Mouse (Mus musculus): ENCODE measurements around the gene Sik2.

Gene Sik2

DNA sequence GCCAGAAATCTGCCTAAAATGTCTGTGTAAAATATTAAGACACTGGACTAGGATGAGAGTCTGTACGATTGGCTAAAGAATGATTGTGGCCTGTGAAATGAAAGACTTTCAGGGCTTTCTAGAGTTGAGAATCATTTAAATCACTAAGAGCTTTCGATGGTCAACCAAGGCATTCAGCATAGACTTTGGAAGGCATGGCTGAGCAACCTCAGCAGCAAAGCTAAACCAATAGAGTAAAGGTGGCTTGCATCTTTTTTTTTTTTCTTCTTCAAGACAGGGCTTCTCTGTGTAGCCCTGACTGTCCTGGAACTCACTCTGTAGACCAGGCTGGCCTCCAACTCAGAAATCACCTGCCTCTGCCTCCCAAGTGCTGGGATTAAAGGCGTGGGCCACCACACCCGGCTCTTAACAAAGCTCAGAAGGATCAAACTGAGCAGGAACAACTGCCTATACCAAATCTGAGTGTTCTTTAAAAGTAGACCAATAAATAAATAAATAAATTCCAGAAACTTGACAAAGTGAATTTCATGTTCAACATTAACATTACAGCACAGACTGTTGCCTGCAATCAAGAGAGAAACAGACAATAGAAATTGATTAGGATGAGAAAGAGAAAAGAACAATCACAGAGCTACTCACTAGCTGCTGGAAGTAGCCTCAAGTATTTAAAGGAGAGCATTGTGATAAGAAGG is 27.2 kb downstream of the Sik2 start:
- no peak for DNase-seq

DNA sequence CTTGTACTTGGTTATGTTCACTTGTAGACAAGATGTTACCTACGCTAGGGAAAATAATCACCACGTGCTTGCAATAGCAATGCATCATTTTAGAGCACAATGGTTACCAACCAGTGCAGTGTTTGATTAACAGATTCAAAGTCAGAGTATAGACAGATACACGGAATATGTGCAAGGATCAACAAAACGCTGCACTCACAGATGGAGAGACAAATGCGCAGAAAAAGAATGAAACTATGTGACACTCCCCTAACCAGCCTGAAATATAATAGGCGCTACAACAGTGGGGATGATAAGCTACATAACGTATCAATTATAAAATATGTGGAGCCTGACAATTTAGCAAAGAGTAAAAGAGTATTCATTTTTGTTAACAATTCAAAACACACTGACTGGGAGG is 34.2 kb downstream of the Sik2 start:
- DNase-seq, result no peak

DNA sequence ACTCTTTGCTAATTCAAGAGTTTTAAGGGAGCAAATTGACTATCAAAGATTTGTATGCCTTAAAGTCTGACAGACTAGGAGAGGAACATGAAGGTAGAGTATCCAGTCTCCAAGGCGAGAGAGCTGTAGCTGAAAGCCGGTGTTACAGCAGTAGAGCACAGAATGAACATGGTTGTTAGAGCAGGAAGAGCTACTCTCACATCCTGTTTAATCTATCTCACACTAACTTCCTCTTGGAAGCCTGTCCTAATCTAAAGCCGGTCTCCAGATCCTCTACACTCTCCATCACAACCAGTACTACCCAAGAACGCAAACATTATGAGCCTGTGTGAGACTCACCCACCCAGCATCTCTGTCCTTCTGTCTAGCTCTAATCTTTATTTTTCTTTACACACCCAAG is 38.5 kb downstream of the Sik2 start:
- DNase-seq, result no peak

DNA sequence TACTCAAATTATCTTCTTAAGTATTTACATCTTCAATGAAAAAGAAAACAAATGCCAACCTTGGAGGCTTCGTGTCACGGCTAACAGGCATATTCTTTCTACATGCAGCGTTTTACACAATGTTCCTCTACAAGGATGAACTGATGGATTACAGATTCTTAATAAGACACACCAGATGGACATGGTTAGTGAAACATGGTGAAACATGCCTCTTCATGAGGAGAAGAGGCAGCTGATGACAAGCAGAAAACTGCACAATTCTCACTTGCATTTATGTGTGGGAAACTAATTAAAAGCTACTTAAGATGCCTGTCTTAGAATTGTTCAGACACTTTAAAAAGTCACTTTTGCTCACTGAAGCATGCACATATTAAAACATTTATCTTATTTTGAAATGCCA is 39.6 kb downstream of the Sik2 start:
- DNase-seq, result no peak

DNA sequence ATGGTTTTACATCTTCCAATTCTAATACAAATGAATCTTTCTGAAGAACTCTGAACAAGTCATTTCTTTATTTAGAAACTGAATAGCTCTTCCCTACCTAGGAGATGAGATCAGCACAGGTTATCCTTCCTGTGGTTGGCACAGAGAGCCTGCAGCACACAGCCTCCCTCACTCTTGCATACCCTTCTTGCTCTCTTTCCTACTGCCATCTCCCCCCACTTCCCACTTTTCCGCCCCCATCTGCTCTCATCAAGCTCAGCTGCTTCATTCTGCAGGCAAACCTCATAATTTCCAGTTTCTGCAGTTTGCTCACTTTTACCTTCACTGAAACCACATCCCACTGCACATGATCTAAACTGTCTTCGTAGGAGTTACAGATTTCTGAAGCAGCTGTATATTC is 42.6 kb downstream of the Sik2 start:
- DNase-seq, result no peak

DNA sequence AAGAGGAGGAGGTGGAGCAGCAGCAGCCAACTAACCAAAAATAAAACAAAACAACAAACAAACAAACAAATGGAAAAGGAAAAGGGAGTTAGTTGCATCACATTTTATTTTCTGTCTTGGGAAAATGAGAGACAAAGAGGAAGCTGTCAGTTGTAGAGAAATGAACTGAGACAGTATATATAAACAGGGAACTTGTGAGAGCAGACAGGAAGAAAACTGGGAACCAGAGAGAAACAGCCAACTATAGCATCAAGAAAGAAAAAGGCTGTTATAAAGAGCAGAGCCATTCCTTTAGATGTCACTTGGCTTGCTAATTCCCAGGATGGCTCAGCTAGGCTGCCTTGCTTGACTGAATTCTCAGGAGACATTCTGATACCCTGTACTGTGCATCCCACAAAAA is 43.5 kb downstream of the Sik2 start:
- no peak for DNase-seq

DNA sequence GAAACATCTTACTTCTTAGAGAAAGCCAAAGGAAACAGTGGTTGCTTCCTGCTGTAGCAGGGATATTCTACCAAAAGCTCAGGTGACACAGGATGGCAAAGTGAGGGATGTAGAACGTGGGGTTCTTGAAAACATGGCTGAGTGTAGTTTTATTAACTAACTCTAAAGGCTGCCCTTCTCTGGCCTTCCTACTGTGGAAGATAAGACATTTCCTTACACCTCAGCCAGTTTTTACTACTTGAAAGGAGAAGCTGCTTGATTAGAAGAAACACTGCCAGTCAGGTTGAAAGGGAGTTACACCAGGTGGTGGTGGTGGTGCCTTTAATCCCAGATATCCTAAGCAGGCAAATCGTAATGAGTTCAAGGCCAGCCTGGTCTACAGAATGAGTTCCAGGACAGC is 44.0 kb downstream of the Sik2 start:
- no peak for DNase-seq

DNA sequence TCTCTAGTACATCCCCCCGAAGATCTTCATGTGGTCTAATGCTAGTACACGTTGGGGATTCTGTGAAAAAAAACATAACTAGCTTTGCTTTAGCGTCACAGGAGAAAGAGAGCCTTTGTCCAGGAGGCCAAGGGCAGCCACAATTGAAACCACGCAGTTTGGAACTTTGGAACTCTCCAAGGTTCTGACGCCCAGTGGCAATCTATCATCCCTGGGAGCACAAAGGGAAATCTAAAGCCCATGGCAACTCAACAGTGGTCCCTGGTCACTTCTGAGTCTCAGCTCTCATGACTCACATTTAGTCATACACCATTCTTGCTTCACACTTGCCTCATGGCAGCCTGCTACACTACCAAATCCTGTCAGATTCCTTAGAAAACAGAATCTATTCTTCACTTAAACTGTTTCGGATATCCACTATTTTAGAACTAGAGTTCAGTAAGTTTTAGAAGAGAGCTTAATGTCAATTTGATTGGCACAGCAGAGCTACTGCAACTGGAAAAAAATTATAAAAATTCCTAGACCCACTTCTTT is 50.9 kb downstream of the Sik2 start:
- DNase-seq, result no peak

DNA sequence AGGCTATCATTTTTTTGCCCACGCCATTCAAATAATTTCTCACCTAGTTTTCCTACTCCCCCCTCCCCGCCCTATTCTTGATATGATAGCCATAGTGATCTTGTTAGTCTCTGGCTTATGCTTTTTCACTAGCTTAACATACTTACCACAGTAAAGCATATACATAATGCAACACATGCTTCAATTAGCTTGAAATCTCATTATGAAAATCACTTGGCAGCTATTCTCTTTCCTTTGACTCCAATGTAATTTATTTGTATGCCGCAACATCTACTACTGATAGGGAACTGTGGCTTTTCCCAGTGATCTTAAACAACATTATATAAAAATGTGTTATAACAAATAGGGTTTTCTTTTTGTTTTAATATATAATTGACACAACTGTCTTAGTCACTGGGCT is 53.7 kb downstream of the Sik2 start:
- DNase-seq, result no peak

DNA sequence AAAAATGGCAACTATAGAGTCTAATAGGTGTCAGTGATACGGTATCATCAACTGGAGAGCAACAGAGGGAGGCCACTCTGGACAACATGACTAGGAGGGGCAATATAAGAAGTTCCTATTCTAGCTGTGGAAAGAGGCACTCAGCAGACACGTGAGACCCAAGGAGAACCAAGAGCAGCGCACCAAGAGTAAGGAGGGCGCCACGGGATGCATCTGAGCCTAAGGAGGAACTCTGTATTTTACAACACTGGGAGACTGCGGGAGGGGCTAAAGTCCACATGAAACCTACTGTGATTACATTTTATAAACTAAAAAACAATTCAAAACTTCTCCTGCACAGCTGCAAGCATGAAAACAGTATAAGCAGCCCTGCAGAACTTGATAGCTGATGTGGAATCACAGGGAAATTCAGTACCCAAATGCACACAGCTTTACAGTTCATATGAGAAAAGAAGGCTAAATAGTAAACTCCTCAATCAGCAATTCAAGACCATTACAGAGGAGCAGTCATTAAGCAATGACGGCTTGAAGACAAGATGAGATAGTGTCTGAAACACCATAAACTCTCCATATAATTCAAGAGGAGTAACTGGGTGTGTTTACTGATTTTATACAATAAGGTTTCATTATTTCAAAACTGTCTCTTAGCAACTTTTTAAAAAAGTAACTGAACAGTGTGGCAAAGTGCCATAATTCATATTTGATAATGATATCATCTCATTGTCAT is 60.6 kb downstream of the Sik2 start:
- DNase-seq, result no peak

DNA sequence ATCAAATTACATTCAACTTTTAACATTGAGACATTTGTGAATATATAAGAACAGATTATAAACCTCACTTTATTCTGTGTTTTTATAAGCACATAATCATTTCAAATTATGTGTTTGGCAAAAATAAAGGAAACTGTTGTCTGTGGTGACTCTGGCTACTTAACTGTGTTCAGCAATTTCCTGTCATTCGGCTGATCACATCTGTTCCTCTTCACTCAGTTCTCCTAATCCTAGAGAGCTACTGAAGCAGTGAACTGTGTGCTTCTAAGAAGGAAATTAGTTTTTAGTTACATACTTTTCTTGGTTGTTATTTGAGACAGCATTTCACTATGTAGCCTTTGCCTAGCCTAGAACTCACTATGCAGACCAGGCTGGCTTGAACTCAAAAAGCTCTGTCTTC is 62.5 kb downstream of the Sik2 start:
- no peak for DNase-seq

DNA sequence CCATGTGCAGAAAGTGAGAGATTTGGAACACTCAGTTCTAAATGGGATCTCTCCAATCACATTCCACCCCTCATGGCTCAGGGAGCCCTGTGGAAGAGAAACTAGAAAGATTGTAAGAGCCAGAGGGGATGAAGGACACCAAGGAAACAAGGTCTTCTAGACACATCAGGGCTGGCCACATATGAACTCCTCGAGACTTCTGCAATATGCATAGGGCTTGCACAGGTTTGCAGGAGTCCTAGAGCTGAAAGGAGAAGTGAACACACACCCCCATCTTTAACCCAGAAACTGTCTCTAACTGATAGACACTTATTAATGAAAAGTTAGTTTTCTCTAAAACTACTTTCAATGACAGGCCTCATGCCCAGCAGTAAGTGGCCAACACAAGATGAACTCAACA is 64.0 kb downstream of the Sik2 start:
- DNase-seq, result no peak

DNA sequence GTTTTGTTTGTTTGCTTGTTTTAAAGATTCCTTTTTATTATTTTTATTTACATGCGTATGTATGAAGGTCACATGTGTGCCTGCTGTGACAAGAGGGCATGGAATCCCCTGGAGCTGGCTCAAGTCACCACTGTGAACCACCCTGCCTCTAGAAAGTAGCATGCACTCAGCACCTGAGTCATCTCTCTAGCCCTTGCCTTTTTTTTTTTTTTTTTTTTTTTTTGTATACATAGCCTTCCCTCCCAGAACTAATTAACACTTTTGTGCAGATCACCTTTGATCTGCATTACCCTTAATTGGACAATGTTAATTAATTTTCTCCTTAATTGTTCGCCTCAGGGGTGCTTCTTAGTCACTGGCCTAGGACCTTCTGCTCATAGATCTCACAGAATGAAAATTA is 66.2 kb downstream of the Sik2 start:
- no peak for DNase-seq

DNA sequence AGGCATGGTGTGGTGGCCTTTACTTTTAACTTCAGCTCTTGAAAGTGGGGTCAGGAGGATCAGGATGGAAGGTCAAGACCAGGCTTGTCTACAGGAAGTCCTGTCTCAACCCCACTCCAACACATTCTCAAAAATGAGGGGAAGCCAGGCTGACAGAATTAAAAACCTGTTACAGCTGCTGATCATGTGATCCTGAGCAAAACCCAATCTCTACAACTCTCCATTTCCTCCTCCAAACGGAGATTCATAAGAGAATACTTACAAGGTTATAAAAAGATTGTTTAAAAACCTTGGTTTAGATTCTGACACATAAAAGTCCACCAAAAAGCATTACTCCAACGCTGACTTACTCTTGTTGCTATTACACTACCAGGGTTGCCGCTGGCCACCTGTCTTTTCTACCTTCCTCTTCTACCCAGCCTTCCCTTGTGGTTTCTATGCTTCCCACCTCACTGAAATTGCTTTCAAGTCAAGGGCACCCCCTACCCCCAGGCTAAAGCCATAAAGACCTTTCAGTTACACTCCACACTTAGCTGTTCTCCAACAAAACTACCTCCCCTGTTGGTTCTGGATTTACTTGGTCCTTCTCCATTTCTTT is 67.0 kb downstream of the Sik2 start:
- no peak for DNase-seq

DNA sequence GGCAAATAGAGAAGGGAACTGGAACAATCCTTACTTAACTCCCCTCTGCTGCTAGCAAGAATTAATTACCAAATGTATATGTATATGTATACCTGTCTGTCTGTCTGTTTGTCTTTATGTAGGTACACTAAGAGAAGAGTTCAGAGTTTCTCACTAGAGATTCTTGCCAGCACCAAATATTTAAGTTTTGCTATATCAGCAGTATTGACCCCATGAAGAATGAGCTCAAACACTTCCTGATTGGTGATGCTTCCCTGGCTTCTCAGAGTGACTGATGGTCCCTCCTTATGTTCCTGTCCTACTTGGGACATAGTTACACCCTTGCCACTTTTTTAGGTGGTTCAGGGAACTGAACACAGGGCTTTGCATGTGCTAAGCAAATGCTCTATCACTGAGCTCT is 78.9 kb downstream of the Sik2 start:
- no peak for DNase-seq

DNA sequence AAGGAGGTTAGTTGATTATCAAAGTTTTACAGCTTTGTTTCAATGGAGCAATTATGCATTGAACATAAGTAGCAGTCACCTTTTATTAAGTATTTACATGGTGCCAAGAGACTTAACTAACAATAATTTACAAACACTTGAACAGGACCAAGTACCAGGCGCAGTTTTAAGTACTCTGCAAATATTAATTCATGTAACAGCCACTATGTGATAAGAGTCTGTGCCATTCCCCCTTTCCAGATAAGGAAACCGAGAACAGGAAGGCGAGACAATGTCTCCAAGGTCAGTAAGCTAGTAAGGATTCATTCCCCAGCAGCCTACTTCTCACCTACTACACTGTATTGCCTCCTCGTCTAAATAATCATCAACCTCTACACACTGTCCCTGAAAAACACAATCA is 83.1 kb downstream of the Sik2 start:
- DNase-seq, result no peak

DNA sequence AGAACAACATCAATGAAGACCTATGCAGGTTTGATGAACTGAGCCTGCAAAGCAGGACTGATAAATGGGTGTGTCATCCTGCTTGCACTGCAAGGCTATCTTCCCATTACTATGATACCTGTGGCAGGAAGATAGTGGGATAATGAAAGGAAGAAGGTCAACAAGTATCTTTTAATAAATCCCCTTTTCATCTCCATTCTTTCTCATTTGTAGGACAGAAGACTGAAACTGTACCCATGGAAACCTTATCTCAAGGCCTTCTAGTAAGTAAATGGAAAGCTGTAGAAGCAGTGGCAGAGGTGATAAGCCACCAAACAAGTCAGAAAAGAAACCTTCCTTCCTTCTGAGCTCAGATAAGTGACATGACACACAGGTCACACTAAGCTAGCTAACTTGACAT is 84.4 kb downstream of the Sik2 start:
- no peak for DNase-seq

DNA sequence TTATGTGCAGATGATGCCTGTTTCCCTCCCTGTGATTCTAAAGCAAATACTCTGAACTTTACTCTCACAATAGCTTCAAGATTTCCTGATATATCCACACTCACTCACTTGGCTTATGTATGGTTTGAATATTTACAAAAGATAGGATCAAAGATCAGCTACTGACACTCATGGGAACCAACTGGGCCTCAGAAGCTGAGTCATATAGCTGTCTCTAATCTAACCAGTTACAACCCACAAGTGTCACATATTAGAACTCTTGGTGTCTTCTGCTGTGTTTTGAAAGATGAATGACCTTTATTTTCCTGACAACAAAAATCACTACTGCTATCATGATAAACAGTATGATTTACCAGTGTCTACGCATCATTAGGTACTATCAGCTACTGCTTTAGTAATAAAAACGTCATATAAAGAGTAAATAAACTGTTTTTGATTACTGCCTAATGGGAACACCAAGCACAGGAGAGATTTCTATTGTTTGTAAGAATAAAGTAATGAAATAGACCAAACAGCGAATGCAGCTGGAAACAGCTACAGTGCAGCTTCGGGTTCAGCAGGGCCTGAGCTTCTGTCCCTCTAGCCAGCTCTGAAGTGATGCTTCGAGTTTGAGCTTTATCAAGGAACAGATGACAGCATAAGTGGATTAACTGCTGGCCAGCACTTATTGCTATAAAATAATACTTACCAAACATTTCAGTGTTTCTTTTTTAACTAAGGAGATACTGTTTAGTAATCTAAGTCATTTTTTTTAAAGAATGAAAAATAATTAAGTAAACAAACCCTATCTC is 86.3 kb downstream of the Sik2 start:
- no peak for DNase-seq

DNA sequence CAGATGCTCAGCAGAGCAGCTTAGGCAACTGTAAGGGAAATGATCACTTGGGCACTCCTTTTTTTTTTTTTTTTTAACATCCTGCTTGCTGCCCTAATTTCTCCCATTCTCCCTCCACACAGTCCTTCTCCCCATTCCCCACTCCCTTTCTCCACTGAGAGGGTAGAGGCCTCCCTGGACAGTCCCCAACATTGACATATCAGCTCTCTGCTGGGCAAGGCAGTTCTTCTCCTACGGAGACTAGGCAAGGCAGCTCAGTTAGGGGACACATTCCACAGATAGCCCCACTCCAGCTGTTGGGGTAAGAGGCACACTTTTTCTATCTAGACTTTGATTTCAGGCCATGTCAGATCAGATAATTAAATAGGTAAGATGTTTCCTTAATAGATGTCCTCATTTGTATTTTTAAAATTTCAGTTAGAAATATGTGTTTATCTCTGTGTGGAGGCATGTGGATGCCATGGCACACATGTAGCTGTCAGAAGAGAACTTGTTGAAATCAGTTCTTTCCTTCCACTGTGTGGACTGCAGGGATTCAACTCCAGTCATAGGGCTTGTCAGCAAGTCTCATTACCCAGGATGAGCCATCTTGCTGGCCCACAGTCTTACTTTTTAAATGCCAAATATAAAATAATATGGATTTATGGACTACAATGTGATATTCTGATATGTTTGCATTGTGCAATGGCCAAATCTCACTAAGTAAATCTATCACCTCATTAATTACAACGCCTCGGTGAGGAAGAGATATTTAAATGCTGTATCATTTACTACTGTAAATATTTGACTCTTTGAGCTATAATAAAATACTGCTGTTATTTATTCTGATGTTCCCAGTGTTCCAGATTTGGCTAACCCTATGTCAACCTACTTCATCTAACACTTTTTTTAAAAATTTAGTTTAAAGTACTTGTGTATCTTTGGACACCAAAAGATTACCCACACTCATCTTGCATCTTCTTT is 87.7 kb downstream of the Sik2 start:
- DNase-seq, result no peak

DNA sequence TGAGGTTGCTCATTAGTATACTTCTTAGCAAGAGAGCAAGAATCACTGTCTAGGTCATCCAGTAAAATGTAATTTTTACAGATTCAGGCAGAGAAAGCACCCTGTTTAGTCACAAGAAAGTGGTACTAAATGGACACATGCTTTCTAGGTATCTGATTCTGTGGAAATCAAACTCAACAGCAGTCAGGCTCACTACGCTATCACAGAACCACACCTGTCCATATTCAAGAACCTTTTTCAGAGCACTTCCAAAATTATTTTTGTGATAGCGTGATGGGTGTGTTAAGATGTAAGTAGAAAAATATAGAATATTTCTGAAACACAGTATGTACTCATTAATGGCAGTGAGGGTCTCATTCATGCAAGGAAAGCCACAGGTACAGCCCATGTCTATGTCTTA is 89.3 kb downstream of the Sik2 start:
- DNase-seq, result no peak

DNA sequence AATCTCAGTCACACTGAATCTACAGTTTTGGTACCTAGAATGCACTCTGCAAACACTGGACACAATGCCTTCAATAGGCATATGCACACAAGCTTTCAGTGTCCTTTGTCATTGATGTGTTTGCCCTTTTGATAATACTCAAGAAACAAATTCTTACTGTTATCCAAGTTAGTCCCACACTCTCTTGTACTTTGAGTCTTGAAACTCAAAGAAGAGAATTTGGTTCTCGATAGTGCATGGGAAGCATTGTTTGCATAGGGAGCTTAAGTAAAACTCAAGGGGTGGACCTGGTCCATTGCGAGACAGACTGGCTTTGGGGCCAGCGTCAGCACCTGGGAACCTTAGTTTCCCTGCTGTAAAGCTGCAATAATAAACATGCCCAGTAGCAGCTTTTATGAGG is 90.7 kb downstream of the Sik2 start:
- no peak for DNase-seq

DNA sequence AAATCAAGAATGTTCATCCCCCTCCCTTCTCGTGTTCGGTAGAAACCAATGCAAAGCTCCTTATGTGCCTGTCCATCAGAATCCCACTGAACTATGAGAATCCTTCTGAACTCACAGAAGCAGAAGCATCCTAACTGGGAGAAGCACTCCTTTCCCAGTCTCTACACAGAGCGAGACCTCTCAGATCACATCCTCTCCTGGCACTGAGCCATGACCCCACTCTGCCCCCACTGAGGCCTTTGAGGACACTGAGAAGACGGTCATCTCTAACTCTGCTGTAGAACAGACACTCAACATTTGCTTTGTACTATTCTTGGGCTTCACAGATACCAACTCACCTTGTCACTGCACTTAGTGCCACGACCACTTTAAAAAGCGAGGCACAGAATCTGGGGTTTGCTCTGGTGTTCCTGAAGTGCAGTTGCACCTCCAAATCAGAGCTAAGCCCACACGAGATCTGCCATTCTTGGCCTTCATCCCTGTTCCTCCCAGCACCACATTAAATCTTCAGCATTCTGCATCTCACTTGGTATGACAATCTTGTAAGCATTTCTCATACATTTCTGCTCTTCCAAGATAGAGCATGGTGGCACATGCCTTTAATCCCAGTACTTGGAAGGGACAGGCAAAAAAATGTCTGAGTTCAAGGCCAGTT is 96.9 kb downstream of the Sik2 start:
- DNase-seq, result no peak
